Mouse (Mus musculus): ENCODE data around the gene St14. TPM values are rescaled to one million over a fixed set of nuclear protein-coding genes. Genes with fewer than 3 reads are reported as not detected.

Gene St14
- total RNA-seq, 1 experiment = 44.3 TPM

GRCm38 (mm10) chr9:31092833-31093195 lies 38.8 kb downstream of the St14 start:
- no peak overlapping the region for H3K27ac ChIP-seq (ENCODE audit: insufficient read depth, low read depth, low read length, poor library complexity, severe bottlenecking)
- H3K36me3 ChIP-seq (ENCODE audit: control insufficient read depth, insufficient read depth, low read length, poor library complexity, severe bottlenecking) = peaks cover 51% of the 10 kb centered on the region
- no peaks in the 10 kb centered on the region for H3K9me3 ChIP-seq (ENCODE audit: control insufficient read depth, insufficient read depth, low read depth, low read length)
- TF ChIP-seq CHD2 (IDR thresholded peaks at IDR 0.05; ENCODE audit: low read depth, low read length) (no peak), ZC3H11A (IDR thresholded peaks at IDR 0.05; ENCODE audit: borderline replicate concordance, low read depth, low read length) (no peak), MAFK (IDR thresholded peaks at IDR 0.05; ENCODE audit: insufficient read depth, low read depth, low read length) (no peak), HCFC1 (IDR thresholded peaks at IDR 0.05; ENCODE audit: borderline replicate concordance, insufficient read depth, low read length) (no peak)
- DNase-seq (ENCODE audit: low read depth, low spot score) = no peak
- in situ Hi-C loops (cut with MboI; ENCODE audit: low sequenced_read_pairs in 2 of 2, unreplicated experiment in 2 of 2) = loop anchor here (25.0 kb wide), 3 partner anchors 381 to 606 kb away; no protein-coding TSS in a partner anchor
- H3K4me1 ChIP-seq (ENCODE audit: control insufficient read depth in 2 of 2, insufficient read depth in 2 of 2, low read length in 2 of 2, poor library complexity in 1 of 2) = peaks cover 1 to 6% of the 10 kb centered on the region in 2 experiments; a peak in 2 of 4 replicates
- H3K9ac ChIP-seq (ENCODE audit: insufficient read depth, low read depth, low read length, poor library complexity, severe bottlenecking) = no peak overlapping the region
- no peak overlapping the region for H3K4me3 ChIP-seq (ENCODE audit: insufficient read depth in 1 of 2, low read depth in 1 of 2, low read length in 2 of 2, poor library complexity in 1 of 2, severe bottlenecking in 1 of 2)

GRCm38 (mm10) chr9:31092111-31092832 lies 39.4 kb downstream of the St14 start:
- Histone ChIP-seq H3K4me3 (ENCODE audit: insufficient read depth in 1 of 2, low read depth in 1 of 2, low read length in 2 of 2, poor library complexity in 1 of 2, severe bottlenecking in 1 of 2) (no peak overlapping the region), H3K27ac (ENCODE audit: insufficient read depth, low read depth, low read length, poor library complexity, severe bottlenecking) (no peak overlapping the region), H3K4me1 (ENCODE audit: control insufficient read depth in 2 of 2, insufficient read depth in 2 of 2, low read length in 2 of 2, poor library complexity in 1 of 2) (peaks cover 1 to 6% of the 10 kb centered on the region in 2 experiments; a peak in 2 of 4 replicates), H3K9ac (ENCODE audit: insufficient read depth, low read depth, low read length, poor library complexity, severe bottlenecking) (no peak overlapping the region), H3K9me3 (ENCODE audit: control insufficient read depth, insufficient read depth, low read depth, low read length) (no peaks in the 10 kb centered on the region), H3K36me3 (ENCODE audit: control insufficient read depth, insufficient read depth, low read length, poor library complexity, severe bottlenecking) (peaks cover 45% of the 10 kb centered on the region)
- no peak for DNase-seq (ENCODE audit: low read depth, low spot score)
- in situ Hi-C loops (cut with MboI; ENCODE audit: low sequenced_read_pairs in 2 of 2, unreplicated experiment in 2 of 2) = loop anchor here (25.0 kb wide), 3 partner anchors 380 to 605 kb away; no protein-coding TSS in a partner anchor
- no peak for TF ChIP-seq HCFC1 (IDR thresholded peaks at IDR 0.05; ENCODE audit: borderline replicate concordance, insufficient read depth, low read length)
- TF ChIP-seq CHD2 (IDR thresholded peaks at IDR 0.05; ENCODE audit: low read depth, low read length) = no peak
- TF ChIP-seq ZC3H11A (IDR thresholded peaks at IDR 0.05; ENCODE audit: borderline replicate concordance, low read depth, low read length) = no peak
- no peak for TF ChIP-seq MAFK (IDR thresholded peaks at IDR 0.05; ENCODE audit: insufficient read depth, low read depth, low read length)
- no peak for TF ChIP-seq ZNF384 (IDR thresholded peaks at IDR 0.05; ENCODE audit: low read depth, low read length)

- in situ Hi-C loops (cut with MboI; ENCODE audit: low sequenced_read_pairs in 2 of 2, unreplicated experiment in 2 of 2) = loop anchor here (25.0 kb wide), 3 partner anchors 379 to 604 kb away; no protein-coding TSS in a partner anchor
- Histone ChIP-seq H3K4me1 (ENCODE audit: control insufficient read depth in 2 of 2, insufficient read depth in 2 of 2, low read length in 2 of 2, poor library complexity in 1 of 2) (peaks cover 3 to 6% of the 10 kb centered on the region in 2 experiments; a peak in 2 of 4 replicates), H3K4me3 (ENCODE audit: insufficient read depth in 1 of 2, low read depth in 1 of 2, low read length in 2 of 2, poor library complexity in 1 of 2, severe bottlenecking in 1 of 2) (no peak overlapping the region), H3K9me3 (ENCODE audit: control insufficient read depth, insufficient read depth, low read depth, low read length) (no peaks in the 10 kb centered on the region), H3K9ac (ENCODE audit: insufficient read depth, low read depth, low read length, poor library complexity, severe bottlenecking) (no peak overlapping the region), H3K27ac (ENCODE audit: insufficient read depth, low read depth, low read length, poor library complexity, severe bottlenecking) (no peak overlapping the region), H3K36me3 (ENCODE audit: control insufficient read depth, insufficient read depth, low read length, poor library complexity, severe bottlenecking) (peaks cover 35% of the 10 kb centered on the region; the same call in 1 of the 2 replicates)
- DNase-seq (ENCODE audit: low read depth, low spot score) = no peak
- TF ChIP-seq HCFC1 (IDR thresholded peaks at IDR 0.05; ENCODE audit: borderline replicate concordance, insufficient read depth, low read length) = no peak
- TF ChIP-seq ZNF384 (IDR thresholded peaks at IDR 0.05; ENCODE audit: low read depth, low read length) = no peak
Observed at GRCm38 (mm10) chr9:31091162-31091581, 40.5 kb downstream of the St14 start.

- Histone ChIP-seq H3K9ac (ENCODE audit: insufficient read depth, low read depth, low read length, poor library complexity, severe bottlenecking) (peak overlapping the region; percentile 5; the same call in 1 of the 2 replicates), H3K4me1 (ENCODE audit: control insufficient read depth in 2 of 2, insufficient read depth in 2 of 2, low read length in 2 of 2, poor library complexity in 1 of 2) (peaks cover 4 to 6% of the 10 kb centered on the region in 2 experiments; a peak in 2 of 4 replicates), H3K9me3 (ENCODE audit: control insufficient read depth, insufficient read depth, low read depth, low read length) (no peaks in the 10 kb centered on the region), H3K4me3 (ENCODE audit: insufficient read depth in 1 of 2, low read depth in 1 of 2, low read length in 2 of 2, poor library complexity in 1 of 2, severe bottlenecking in 1 of 2) (peak overlapping the region in 1 of 2 experiments; percentile 47; a peak in 1 of 4 replicates), H3K27ac (ENCODE audit: insufficient read depth, low read depth, low read length, poor library complexity, severe bottlenecking) (no peak overlapping the region), H3K36me3 (ENCODE audit: control insufficient read depth, insufficient read depth, low read length, poor library complexity, severe bottlenecking) (peaks cover 29% of the 10 kb centered on the region; the same call in 1 of the 2 replicates)
- in situ Hi-C loops (cut with MboI; ENCODE audit: low sequenced_read_pairs in 2 of 2, unreplicated experiment in 2 of 2) = loop anchor here (25.0 kb wide), 3 partner anchors 378 to 603 kb away; no protein-coding TSS in a partner anchor
- no peak for DNase-seq (ENCODE audit: low read depth, low spot score)
- TF ChIP-seq ZC3H11A (IDR thresholded peaks at IDR 0.05; ENCODE audit: borderline replicate concordance, low read depth, low read length) (no peak), HCFC1 (IDR thresholded peaks at IDR 0.05; ENCODE audit: borderline replicate concordance, insufficient read depth, low read length) (no peak), MAFK (IDR thresholded peaks at IDR 0.05; ENCODE audit: insufficient read depth, low read depth, low read length) (no peak), CHD2 (IDR thresholded peaks at IDR 0.05; ENCODE audit: low read depth, low read length) (no peak)
Observed at GRCm38 (mm10) chr9:31090081-31091023, 41.3 kb downstream of the St14 start.
